Mouse (Mus musculus): ENCODE measurements around the gene Wnt5b. TPM values are rescaled to one million over a fixed set of nuclear protein-coding genes. Genes with fewer than 3 reads are reported as not detected.
A peak's percentile ranks its signal among the peaks of the same experiment; 100 is the strongest.

Wnt5b gene
- polyA plus RNA-seq, 1 experiment from 2014 or later = 3.2 TPM

- 39% methylated on average over 2 of the region's 2 CpGs for WGBS
Measured at GRCm38 (mm10) chr6:119430508-119430907, 113.6 kb downstream of the Wnt5b start.

GRCm38 (mm10) chr6:119429311-119429710 lies 114.8 kb downstream of the Wnt5b start:
- ATAC-seq (replicated peaks; ENCODE audit: low FRiP score) = no peak
- no peak overlapping the region for H3K27ac ChIP-seq (ENCODE audit: low read depth, low read length)
- no peak for DNase-seq (ENCODE audit: low spot score)
- 94% methylated on average over 13 of the region's 13 CpGs for WGBS
- H3K36me3 ChIP-seq (ENCODE audit: control insufficient read depth, insufficient read depth, low read length) = no peaks in the 10 kb centered on the region
- H3K4me3 ChIP-seq (ENCODE audit: low read depth, low read length) = no peak overlapping the region
- no peak overlapping the region for H3K9ac ChIP-seq (ENCODE audit: low read depth, low read length)
- H3K27me3 ChIP-seq (replicated peaks; ENCODE audit: control insufficient read depth, insufficient read depth, low read length) = no peaks in the 10 kb centered on the region
- H3K4me2 ChIP-seq = no peak overlapping the region
- H3K9me3 ChIP-seq (ENCODE audit: control insufficient read depth, low read length) = no peaks in the 10 kb centered on the region
- H3K4me1 ChIP-seq (replicated peaks; ENCODE audit: control insufficient read depth, insufficient read depth, low read length) = no peaks in the 10 kb centered on the region

More at GRCm38 (mm10) chr6:119430508-119430907, 113.6 kb downstream of the Wnt5b start:
- no peak overlapping the region for H3K9ac ChIP-seq (ENCODE audit: low read depth, low read length)
- DNase-seq (ENCODE audit: low spot score) (no peak), ATAC-seq (replicated peaks; ENCODE audit: low FRiP score) (no peak)
- H3K27me3 ChIP-seq (replicated peaks; ENCODE audit: control insufficient read depth, insufficient read depth, low read length) = no peaks in the 10 kb centered on the region
- no peak overlapping the region for H3K4me3 ChIP-seq (ENCODE audit: low read depth, low read length)
- H3K4me2 ChIP-seq = no peak overlapping the region
- no peaks in the 10 kb centered on the region for H3K36me3 ChIP-seq (ENCODE audit: control insufficient read depth, insufficient read depth, low read length)
- no peaks in the 10 kb centered on the region for H3K9me3 ChIP-seq (ENCODE audit: control insufficient read depth, low read length)
- no peak overlapping the region for H3K27ac ChIP-seq (ENCODE audit: low read depth, low read length)
- H3K4me1 ChIP-seq (replicated peaks; ENCODE audit: control insufficient read depth, insufficient read depth, low read length) = no peaks in the 10 kb centered on the region

DNA sequence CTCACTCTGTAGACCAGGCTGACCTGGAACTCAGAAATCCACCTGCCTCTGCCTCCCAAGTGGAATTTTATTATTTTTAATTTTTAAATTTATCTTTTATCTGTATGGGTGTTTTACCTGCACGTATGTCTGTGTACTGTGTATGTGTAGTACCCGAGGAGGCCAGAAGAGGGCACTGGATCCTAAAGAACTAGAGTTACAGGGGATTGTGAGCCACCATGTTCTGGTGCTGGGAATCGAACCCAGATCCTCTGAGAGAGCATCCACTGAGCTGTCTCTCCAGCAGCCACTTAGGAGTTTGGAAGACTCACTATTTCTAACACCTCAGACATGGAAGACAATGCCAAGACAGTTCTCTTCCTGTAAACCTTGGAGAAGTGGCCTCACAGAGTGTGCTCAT lies 115.5 kb downstream of the Wnt5b start:
- Histone ChIP-seq H3K27ac (ENCODE audit: low read depth, low read length) (no peak overlapping the region), H3K9me3 (ENCODE audit: control insufficient read depth, low read length) (no peaks in the 10 kb centered on the region), H3K27me3 (replicated peaks; ENCODE audit: control insufficient read depth, insufficient read depth, low read length) (no peaks in the 10 kb centered on the region), H3K4me2 (no peak overlapping the region), H3K4me1 (replicated peaks; ENCODE audit: control insufficient read depth, insufficient read depth, low read length) (no peaks in the 10 kb centered on the region), H3K36me3 (ENCODE audit: control insufficient read depth, insufficient read depth, low read length) (no peaks in the 10 kb centered on the region), H3K9ac (ENCODE audit: low read depth, low read length) (no peak overlapping the region), H3K4me3 (ENCODE audit: low read depth, low read length) (no peak overlapping the region)
- WGBS = 63% methylated on average over 3 of the region's 3 CpGs
- no peak for DNase-seq (ENCODE audit: low spot score)
- ATAC-seq (replicated peaks; ENCODE audit: low FRiP score) = no peak

DNA sequence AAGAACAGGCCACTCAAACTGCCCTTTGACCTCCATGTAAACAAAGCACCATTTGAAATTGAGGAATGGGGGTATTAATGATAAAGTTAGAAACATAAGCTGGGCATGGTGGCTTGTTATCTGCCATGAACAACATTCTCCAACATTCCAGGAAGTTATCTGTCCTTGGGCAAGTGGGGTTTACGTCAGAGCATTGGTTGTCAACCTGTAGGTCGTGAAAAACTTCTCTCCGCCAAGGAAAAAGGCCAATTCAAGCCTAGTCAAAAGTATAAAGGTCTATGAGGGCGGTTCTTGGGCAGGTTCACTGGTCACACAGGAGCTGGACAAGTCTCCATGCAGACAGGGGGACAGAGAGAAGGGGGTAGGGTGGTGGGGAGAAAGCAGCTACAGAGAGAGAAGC lies 123.1 kb downstream of the Wnt5b start:
- WGBS = 51% methylated on average over 4 of the region's 4 CpGs
- H3K4me3 ChIP-seq (ENCODE audit: low read depth, low read length) = no peak overlapping the region
- H3K36me3 ChIP-seq (ENCODE audit: control insufficient read depth, insufficient read depth, low read length) = no peaks in the 10 kb centered on the region
- no peak overlapping the region for H3K4me2 ChIP-seq
- H3K9me3 ChIP-seq (ENCODE audit: control insufficient read depth, low read length) = no peaks in the 10 kb centered on the region
- H3K27me3 ChIP-seq (replicated peaks; ENCODE audit: control insufficient read depth, insufficient read depth, low read length) = no peaks in the 10 kb centered on the region
- ATAC-seq (replicated peaks; ENCODE audit: low FRiP score) = no peak
- H3K9ac ChIP-seq (ENCODE audit: low read depth, low read length) = no peak overlapping the region
- H3K27ac ChIP-seq (ENCODE audit: low read depth, low read length) = no peak overlapping the region
- DNase-seq (ENCODE audit: low spot score) = no peak
- H3K4me1 ChIP-seq (replicated peaks; ENCODE audit: control insufficient read depth, insufficient read depth, low read length) = no peaks in the 10 kb centered on the region

DNA sequence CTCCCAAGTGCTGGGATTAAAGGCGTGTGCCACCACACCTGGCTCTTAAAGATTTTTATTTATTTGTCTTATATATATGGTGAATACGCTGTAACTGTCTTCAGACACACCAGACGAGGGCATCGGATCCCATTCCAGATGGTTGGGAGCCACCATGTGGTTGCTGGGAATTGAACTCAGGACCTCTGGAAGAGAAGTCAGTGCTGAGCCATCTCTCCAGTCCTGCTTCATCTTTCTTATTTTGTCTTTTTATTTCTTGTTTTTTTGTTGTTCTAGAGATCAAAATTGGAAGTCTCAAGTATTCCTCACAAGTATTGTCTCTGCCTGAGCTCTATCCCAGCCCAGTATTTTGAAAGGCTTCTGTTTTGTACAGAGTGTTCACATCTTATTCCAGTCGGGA lies 123.8 kb downstream of the Wnt5b start:
- no peaks in the 10 kb centered on the region for H3K9me3 ChIP-seq (ENCODE audit: control insufficient read depth, low read length)
- DNase-seq (ENCODE audit: low spot score) = no peak
- no peak overlapping the region for H3K4me2 ChIP-seq
- no peak for ATAC-seq (replicated peaks; ENCODE audit: low FRiP score)
- no peaks in the 10 kb centered on the region for H3K4me1 ChIP-seq (replicated peaks; ENCODE audit: control insufficient read depth, insufficient read depth, low read length)
- WGBS = 84% methylated on average over 5 of the region's 5 CpGs
- H3K27ac ChIP-seq (ENCODE audit: low read depth, low read length) = no peak overlapping the region
- H3K9ac ChIP-seq (ENCODE audit: low read depth, low read length) = no peak overlapping the region
- H3K4me3 ChIP-seq (ENCODE audit: low read depth, low read length) = no peak overlapping the region
- no peaks in the 10 kb centered on the region for H3K27me3 ChIP-seq (replicated peaks; ENCODE audit: control insufficient read depth, insufficient read depth, low read length)
- no peaks in the 10 kb centered on the region for H3K36me3 ChIP-seq (ENCODE audit: control insufficient read depth, insufficient read depth, low read length)

GRCm38 (mm10) chr6:119419412-119419811 lies 124.7 kb downstream of the Wnt5b start:
- Histone ChIP-seq H3K4me3 (ENCODE audit: low read depth, low read length) (no peak overlapping the region), H3K27ac (ENCODE audit: low read depth, low read length) (no peak overlapping the region), H3K27me3 (replicated peaks; ENCODE audit: control insufficient read depth, insufficient read depth, low read length) (no peaks in the 10 kb centered on the region), H3K4me2 (no peak overlapping the region), H3K9ac (ENCODE audit: low read depth, low read length) (no peak overlapping the region), H3K36me3 (ENCODE audit: control insufficient read depth, insufficient read depth, low read length) (no peaks in the 10 kb centered on the region), H3K4me1 (replicated peaks; ENCODE audit: control insufficient read depth, insufficient read depth, low read length) (no peaks in the 10 kb centered on the region), H3K9me3 (ENCODE audit: control insufficient read depth, low read length) (no peaks in the 10 kb centered on the region)
- DNase-seq (ENCODE audit: low spot score) (no peak), ATAC-seq (replicated peaks; ENCODE audit: low FRiP score) (no peak)
- WGBS = 65% methylated on average over 7 of the region's 7 CpGs

DNA sequence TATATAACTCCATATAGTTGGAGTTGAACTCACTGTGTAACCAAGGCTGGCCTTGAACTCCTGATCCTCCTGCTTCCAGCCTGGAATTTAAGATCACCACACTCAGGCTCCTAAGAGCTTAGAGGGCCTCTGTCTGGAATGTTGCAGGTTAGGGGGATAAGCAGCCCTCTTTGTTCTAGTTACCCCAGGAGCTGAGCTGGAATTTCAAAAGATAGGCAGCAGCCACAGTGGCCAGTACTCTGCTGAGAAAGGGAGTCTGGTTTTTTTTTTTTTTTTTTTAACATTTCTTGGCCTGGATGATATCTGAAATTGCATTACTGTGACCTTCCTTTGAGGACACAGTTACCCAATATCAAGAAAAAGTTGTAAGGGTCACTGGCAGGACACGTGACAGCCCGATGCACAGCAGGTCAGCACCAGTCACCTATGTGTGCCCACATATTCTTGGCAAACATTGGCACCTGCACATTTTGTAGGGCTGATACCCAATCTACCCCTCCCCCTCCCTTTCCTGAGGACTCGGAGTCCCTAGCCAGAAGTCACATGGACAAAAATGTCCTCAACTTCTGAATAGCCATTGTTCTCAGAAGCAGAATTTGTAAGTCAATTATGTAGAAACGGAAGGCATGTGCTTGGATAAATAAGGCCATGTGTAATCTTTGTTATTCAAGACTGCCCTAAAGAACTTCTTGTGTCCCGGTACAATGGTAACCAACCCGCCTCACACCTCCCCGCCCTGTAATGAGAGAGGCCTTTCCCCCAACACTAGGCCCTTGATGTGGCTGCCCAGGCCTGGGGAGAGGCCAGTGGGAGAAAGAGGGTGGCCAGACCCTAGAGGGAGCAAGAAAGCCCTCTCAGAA lies 125.5 kb downstream of the Wnt5b start:
- Histone ChIP-seq H3K36me3 (ENCODE audit: control insufficient read depth, insufficient read depth, low read length) (no peaks in the 10 kb centered on the region), H3K27ac (ENCODE audit: low read depth, low read length) (no peak overlapping the region), H3K9ac (ENCODE audit: low read depth, low read length) (no peak overlapping the region), H3K4me2 (no peak overlapping the region), H3K27me3 (replicated peaks; ENCODE audit: control insufficient read depth, insufficient read depth, low read length) (no peaks in the 10 kb centered on the region), H3K4me1 (replicated peaks; ENCODE audit: control insufficient read depth, insufficient read depth, low read length) (no peaks in the 10 kb centered on the region), H3K4me3 (ENCODE audit: low read depth, low read length) (no peak overlapping the region), H3K9me3 (ENCODE audit: control insufficient read depth, low read length) (no peaks in the 10 kb centered on the region)
- no peak for DNase-seq (ENCODE audit: low spot score)
- ATAC-seq (replicated peaks; ENCODE audit: low FRiP score) = no peak
- 67% methylated on average over 7 of the region's 7 CpGs for WGBS

- no peak overlapping the region; the same call in 1 of the 2 replicates for H3K4me2 ChIP-seq
- H3K9me3 ChIP-seq (ENCODE audit: control insufficient read depth, low read length) = no peaks in the 10 kb centered on the region
- no peaks in the 10 kb centered on the region for H3K4me1 ChIP-seq (replicated peaks; ENCODE audit: control insufficient read depth, insufficient read depth, low read length)
- H3K9ac ChIP-seq (ENCODE audit: low read depth, low read length) = no peak overlapping the region
- 73% methylated on average over 7 of the region's 7 CpGs for WGBS
- no peak overlapping the region for H3K27ac ChIP-seq (ENCODE audit: low read depth, low read length)
- H3K4me3 ChIP-seq (ENCODE audit: low read depth, low read length) = no peak overlapping the region
- no peaks in the 10 kb centered on the region for H3K36me3 ChIP-seq (ENCODE audit: control insufficient read depth, insufficient read depth, low read length)
- no peak for DNase-seq (ENCODE audit: low spot score)
- ATAC-seq (replicated peaks; ENCODE audit: low FRiP score) = 0 out of 2 replicates have a peak, but pooled peaks have one; percentile 13
- no peaks in the 10 kb centered on the region for H3K27me3 ChIP-seq (replicated peaks; ENCODE audit: control insufficient read depth, insufficient read depth, low read length)
Measured at GRCm38 (mm10) chr6:119417821-119418220, 126.3 kb downstream of the Wnt5b start.

DNA sequence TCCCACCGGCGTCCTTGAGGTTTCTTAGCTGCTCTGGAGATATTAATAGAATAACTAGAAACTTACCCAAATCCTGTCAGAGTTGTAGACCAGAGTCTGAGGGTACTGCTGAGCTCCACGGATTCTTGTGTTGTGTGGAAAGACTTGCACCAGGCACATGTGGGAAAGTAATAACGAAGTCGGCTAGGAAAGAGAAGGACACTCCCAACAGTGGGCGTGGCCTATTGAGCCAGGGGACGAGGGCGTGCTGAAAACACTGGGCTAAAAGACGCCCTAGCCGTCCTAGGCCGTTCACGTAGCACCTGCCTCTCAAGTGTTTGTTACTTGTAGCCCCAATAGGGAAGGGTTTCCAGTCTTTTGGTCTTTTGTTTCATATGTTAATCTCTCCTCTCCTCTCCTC lies 126.8 kb downstream of the Wnt5b start, which contains the start of gene Adipor2:
TSS of gene Adipor2 (minus strand) at position 351 of the 400 bp plus-strand sequence.
- H3K4me1 ChIP-seq (replicated peaks; ENCODE audit: control insufficient read depth, insufficient read depth, low read length) = no peaks in the 10 kb centered on the region
- peak within 1 kb of the TSS; percentile 60 for H3K4me2 ChIP-seq
- H3K4me3 ChIP-seq (ENCODE audit: low read depth, low read length) = peak within 1 kb of the TSS; percentile 13; the same call in 1 of the 2 replicates
- H3K9ac ChIP-seq (ENCODE audit: low read depth, low read length) = no peak within 1 kb of the TSS; the same call in 1 of the 2 replicates
- ATAC-seq (replicated peaks; ENCODE audit: low FRiP score) (peak; percentile 84), DNase-seq (ENCODE audit: low spot score) (peak; percentile 53)
- WGBS = 3% methylated on average over 12 of the region's 12 CpGs
- H3K27ac ChIP-seq (ENCODE audit: low read depth, low read length) = no peak within 1 kb of the TSS
- H3K9me3 ChIP-seq (ENCODE audit: control insufficient read depth, low read length) = no peaks in the 10 kb centered on the region
- no peaks in the 10 kb centered on the region for H3K27me3 ChIP-seq (replicated peaks; ENCODE audit: control insufficient read depth, insufficient read depth, low read length)
- H3K36me3 ChIP-seq (ENCODE audit: control insufficient read depth, insufficient read depth, low read length) = no peaks in the 10 kb centered on the region
